Mouse (Mus musculus): ENCODE measurements around the gene Stk32b.

- no peak for TF ChIP-seq CTCF (IDR thresholded peaks at IDR 0.05; ENCODE audit: insufficient read depth, low read depth, low read length)
- TF ChIP-seq POLR2A (IDR thresholded peaks at IDR 0.05; ENCODE audit: insufficient read depth, low read depth, low read length) = no peak
Observed at GRCm38 (mm10) chr5:37692759-37693158, 24.2 kb downstream of the Stk32b start.
